Comparison of ENCODE assay signal across 9 mouse cellular contexts in the genomic region with DNA sequence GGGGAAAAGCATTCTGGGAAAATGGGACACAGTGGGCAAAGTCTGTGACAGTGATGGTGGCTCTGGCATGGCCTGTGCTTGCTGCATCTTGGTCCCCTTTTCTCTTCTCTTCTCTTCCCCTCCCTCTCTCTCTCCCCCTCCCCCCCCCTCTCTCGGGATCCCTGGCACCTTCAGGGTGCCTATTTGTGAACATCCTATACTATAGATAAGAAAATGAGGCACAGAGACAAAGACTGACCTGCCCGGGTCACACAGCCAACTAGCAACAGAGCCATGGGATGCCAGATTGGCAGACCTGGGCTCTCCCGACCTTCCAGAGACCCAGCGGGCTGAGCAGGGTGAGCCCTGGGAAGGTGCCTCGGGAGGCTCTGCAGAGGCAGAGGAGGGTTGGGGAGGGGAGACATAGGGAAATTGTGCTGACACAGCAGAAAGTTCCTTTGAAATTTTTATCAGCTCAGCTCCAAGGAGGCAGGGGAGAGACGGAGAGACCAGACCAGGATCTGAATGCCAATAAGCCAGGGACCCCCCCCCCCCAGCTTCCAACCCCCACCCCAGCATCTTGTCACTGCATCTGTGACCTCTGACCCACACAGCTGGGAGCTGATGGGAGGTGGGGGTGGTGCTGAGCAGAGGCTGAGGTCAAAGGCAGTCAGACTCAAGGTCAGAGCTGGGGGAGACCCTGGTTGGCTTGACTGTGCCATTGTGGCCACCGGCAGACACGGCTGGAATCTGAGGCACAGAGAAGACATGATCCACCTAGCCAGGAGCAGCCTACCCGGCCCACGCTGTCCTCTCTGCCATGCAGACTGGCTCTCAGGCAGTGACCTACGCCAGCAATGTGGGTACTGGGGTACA. TPM values are rescaled to one million over a fixed set of nuclear protein-coding genes. Genes with fewer than 3 reads are reported as not detected.
DNase-seq lines count a peak whose midpoint lies in the region; ATAC-seq and TF ChIP-seq lines count a peak whose summit lies in the region.
"Had no signal": no experiment of that assay in that cellular context is flagged by ENCODE, and none has a peak within 500 bp of the region (broad histone marks: within the 10 kb centered on the region; RNA-seq: fewer than 3 reads in every experiment).

No protein-coding gene starts in this region.

- no peak overlapping the region for H3K9ac ChIP-seq in hindbrain, embryonic 15.5 days
- H3K9ac ChIP-seq in lung, postnatal 0 days (replicated peaks; ENCODE audit: low read depth), result no peak overlapping the region

- no peak overlapping the region for H3K4me3 ChIP-seq in kidney, adult 2 months (ENCODE audit: insufficient read depth, low read depth, low read length)
- H3K4me3 ChIP-seq in embryonic facial prominence, embryonic 10.5 days, result peak overlapping the region; percentile 14; the same call in 1 of the 2 replicates
- H3K4me3 ChIP-seq in hindbrain, embryonic 15.5 days, result no peak overlapping the region
- H3K4me3 ChIP-seq in lung, postnatal 0 days (ENCODE audit: low read depth, low read length), result no peak overlapping the region
- H3K4me3 ChIP-seq: stomach, embryonic 15.5 days had no signal

- TF ChIP-seq CTCF in kidney, adult 2 months (conservative IDR thresholded peaks at IDR 0.05; ENCODE audit: insufficient read depth, insufficient read length, low read depth, low read length), result no peak
- TF ChIP-seq CTCF in lung, postnatal 0 days (IDR thresholded peaks at IDR 0.05), result no peak

- WGBS in kidney, adult 2 months, result 43% methylated on average over 11 of the region's 11 CpGs
- WGBS in embryonic facial prominence, embryonic 10.5 days, result 40% methylated on average over 11 of the region's 11 CpGs
- 38% methylated on average over 11 of the region's 11 CpGs for WGBS in hindbrain, embryonic 15.5 days
- 63% methylated on average over 11 of the region's 11 CpGs for WGBS in lung, postnatal 0 days

- peak overlapping the region; percentile 87 for H3K27ac ChIP-seq in kidney, adult 2 months (ENCODE audit: insufficient read depth, low read depth, low read length)
- H3K27ac ChIP-seq in embryonic facial prominence, embryonic 10.5 days (replicated peaks), result peak overlapping the region; percentile 57; the same call in 1 of the 2 replicates
- H3K27ac ChIP-seq in hindbrain, embryonic 15.5 days (replicated peaks), result peak overlapping the region; percentile 71; the same call in 1 of the 2 replicates
- no peak overlapping the region for H3K27ac ChIP-seq in lung, postnatal 0 days (ENCODE audit: low read length)

- H3K4me2 ChIP-seq in hindbrain, embryonic 15.5 days, result no peak overlapping the region
- H3K4me2 ChIP-seq in lung, postnatal 0 days (replicated peaks; ENCODE audit: low read depth, low read length), result no peak overlapping the region

- ATAC-seq in hindbrain, embryonic 15.5 days (ENCODE audit: low FRiP score, low read depth), result no peak
- no peak for ATAC-seq in erythroid progenitor cell, adult 5-6 weeks (replicated peaks; ENCODE audit: low FRiP score, poor library complexity, severe bottlenecking)
- ATAC-seq in lung, postnatal 0 days, result no peak

- TF ChIP-seq EP300 in lung, postnatal 0 days (IDR thresholded peaks at IDR 0.05), result no peak

- TF ChIP-seq POLR2A in kidney, adult 2 months (IDR thresholded peaks at IDR 0.05; ENCODE audit: low read depth, low read length), result no peak

- H3K4me1 ChIP-seq in kidney, adult 2 months (ENCODE audit: control insufficient read depth, insufficient read depth, low read length), result peaks cover 58% of the 10 kb centered on the region
- H3K4me1 ChIP-seq in embryonic facial prominence, embryonic 10.5 days, result peaks cover 70% of the 10 kb centered on the region
- peaks cover 52% of the 10 kb centered on the region for H3K4me1 ChIP-seq in hindbrain, embryonic 15.5 days (replicated peaks)
- peaks cover 30% of the 10 kb centered on the region for H3K4me1 ChIP-seq in lung, postnatal 0 days (ENCODE audit: insufficient read depth, low read depth, low read length)

- no peaks in the 10 kb centered on the region for H3K9me3 ChIP-seq in embryonic facial prominence, embryonic 10.5 days
- no peaks in the 10 kb centered on the region for H3K9me3 ChIP-seq in hindbrain, embryonic 15.5 days
- no peaks in the 10 kb centered on the region for H3K9me3 ChIP-seq in lung, postnatal 0 days (ENCODE audit: low read length)
- H3K9me3 ChIP-seq: stomach, embryonic 15.5 days had no signal

- no peaks in the 10 kb centered on the region for H3K36me3 ChIP-seq in kidney, adult 2 months (ENCODE audit: control insufficient read depth, insufficient read depth, low read length)
- H3K36me3 ChIP-seq in embryonic facial prominence, embryonic 10.5 days (replicated peaks), result peaks cover 4% of the 10 kb centered on the region; the same call in 1 of the 2 replicates
- no peaks in the 10 kb centered on the region for H3K36me3 ChIP-seq in hindbrain, embryonic 15.5 days
- H3K36me3 ChIP-seq in lung, postnatal 0 days (ENCODE audit: insufficient read depth, low read length), result no peaks in the 10 kb centered on the region

- DNase-seq in kidney, adult 2 months, result no peak
- no peak for DNase-seq in kidney, postnatal 14 days
- peak; percentile 83 for DNase-seq in ES-CJ7 (ENCODE audit: low read depth, low spot score)
- no peak for DNase-seq in embryonic facial prominence, embryonic 10.5 days (ENCODE audit: low spot score)
- DNase-seq in T-cell, adult 2 months (ENCODE audit: low spot score), result no peak
- DNase-seq in lung, postnatal 0 days (ENCODE audit: low spot score), result no peak

- no peaks in the 10 kb centered on the region for H3K27me3 ChIP-seq in kidney, adult 2 months (replicated peaks; ENCODE audit: control insufficient read depth, insufficient read depth, low read length)
- H3K27me3 ChIP-seq in embryonic facial prominence, embryonic 10.5 days (replicated peaks; ENCODE audit: low read depth, poor library complexity, severe bottlenecking), result peaks cover 61% of the 10 kb centered on the region
- H3K27me3 ChIP-seq in hindbrain, embryonic 15.5 days, result no peaks in the 10 kb centered on the region
- no peaks in the 10 kb centered on the region for H3K27me3 ChIP-seq in lung, postnatal 0 days (replicated peaks; ENCODE audit: insufficient read depth, low read length)
- H3K27me3 ChIP-seq: stomach, embryonic 15.5 days had no signal

RNA-seq across cellular contexts. Expression of gene Smim24, which starts 25.6 kb away (rescaled TPM):
- polyA plus RNA-seq in kidney, adult 2 months (2012; rRNA removed), result 693 and 694 TPM in 2 replicates
- polyA plus RNA-seq in embryonic facial prominence, embryonic 10.5 days (2016; fragmentation: Nextera tagmentation; extraction: Ambion mirVana), result 2.0 and 2.8 TPM in 2 replicates
- polyA plus RNA-seq in hindbrain, embryonic 15.5 days (2015; fragmentation: Nextera tagmentation; extraction: Ambion mirVana), result 1.4 and 1.8 TPM in 2 replicates
- total RNA-seq in erythroid progenitor cell, adult 5-6 weeks (2015; ENCODE audit: low replicate concordance), result 5.4 and 7.5 TPM in 2 replicates
- total RNA-seq in erythroid progenitor cell, adult 5-6 weeks (2017; ENCODE audit: low replicate concordance), result 4.2 TPM in 1 of 2 replicates, not detected in the other
- polyA plus RNA-seq in lung, postnatal 0 days (2015; fragmentation: Nextera tagmentation; extraction: Ambion mirVana), result 3.1 and 3.6 TPM in 2 replicates

RNA-seq across cellular contexts. Expression of gene Gm48552, which starts 29.6 kb away (rescaled TPM):
- 1.0 and 2.8 TPM in 2 replicates for polyA plus RNA-seq in kidney, adult 2 months (2012; rRNA removed)
- polyA plus RNA-seq in embryonic facial prominence, embryonic 10.5 days (2016; fragmentation: Nextera tagmentation; extraction: Ambion mirVana), result 1.8 and 3.1 TPM in 2 replicates
- polyA plus RNA-seq in hindbrain, embryonic 15.5 days (2015; fragmentation: Nextera tagmentation; extraction: Ambion mirVana), result 2.1 and 2.7 TPM in 2 replicates
- not detected in 2 replicates for total RNA-seq in erythroid progenitor cell, adult 5-6 weeks (2015; ENCODE audit: low replicate concordance)
- total RNA-seq in erythroid progenitor cell, adult 5-6 weeks (2017; ENCODE audit: low replicate concordance), result not detected in 2 replicates
- polyA plus RNA-seq in lung, postnatal 0 days (2015; fragmentation: Nextera tagmentation; extraction: Ambion mirVana), result 0.20 and 0.63 TPM in 2 replicates

RNA-seq across cellular contexts. Expression of gene Gm48551, which starts 34.2 kb away (rescaled TPM):
- 2.1 and 2.3 TPM in 2 replicates for polyA plus RNA-seq in kidney, adult 2 months (2012; rRNA removed)
- polyA plus RNA-seq in embryonic facial prominence, embryonic 10.5 days (2016; fragmentation: Nextera tagmentation; extraction: Ambion mirVana), result 2.7 TPM in 2 replicates
- polyA plus RNA-seq in hindbrain, embryonic 15.5 days (2015; fragmentation: Nextera tagmentation; extraction: Ambion mirVana), result 6.2 and 6.6 TPM in 2 replicates
- 2.1 and 4.3 TPM in 2 replicates for total RNA-seq in erythroid progenitor cell, adult 5-6 weeks (2015; ENCODE audit: low replicate concordance)
- total RNA-seq in erythroid progenitor cell, adult 5-6 weeks (2017; ENCODE audit: low replicate concordance), result not detected in 2 replicates
- 2.4 and 3.0 TPM in 2 replicates for polyA plus RNA-seq in lung, postnatal 0 days (2015; fragmentation: Nextera tagmentation; extraction: Ambion mirVana)

RNA-seq across cellular contexts. Expression of gene Dohh, which starts 34.2 kb away (rescaled TPM):
- 60.6 and 79.8 TPM in 2 replicates for polyA plus RNA-seq in kidney, adult 2 months (2012; rRNA removed)
- polyA plus RNA-seq in embryonic facial prominence, embryonic 10.5 days (2016; fragmentation: Nextera tagmentation; extraction: Ambion mirVana), result 105 and 109 TPM in 2 replicates
- 92.2 and 94.0 TPM in 2 replicates for polyA plus RNA-seq in hindbrain, embryonic 15.5 days (2015; fragmentation: Nextera tagmentation; extraction: Ambion mirVana)
- total RNA-seq in erythroid progenitor cell, adult 5-6 weeks (2015; ENCODE audit: low replicate concordance), result 8.8 TPM in 1 of 2 replicates, not detected in the other
- total RNA-seq in erythroid progenitor cell, adult 5-6 weeks (2017; ENCODE audit: low replicate concordance), result 4.0 and 17.2 TPM in 2 replicates
- 49.4 and 55.2 TPM in 2 replicates for polyA plus RNA-seq in lung, postnatal 0 days (2015; fragmentation: Nextera tagmentation; extraction: Ambion mirVana)

RNA-seq across cellular contexts. Expression of gene Nfic, which starts 37.0 kb away (rescaled TPM):
- 64.7 and 82.5 TPM in 2 replicates for polyA plus RNA-seq in kidney, adult 2 months (2012; rRNA removed)
- polyA plus RNA-seq in embryonic facial prominence, embryonic 10.5 days (2016; fragmentation: Nextera tagmentation; extraction: Ambion mirVana), result 12.5 and 20.2 TPM in 2 replicates
- polyA plus RNA-seq in hindbrain, embryonic 15.5 days (2015; fragmentation: Nextera tagmentation; extraction: Ambion mirVana), result 26.6 and 28.0 TPM in 2 replicates
- total RNA-seq in erythroid progenitor cell, adult 5-6 weeks (2015; ENCODE audit: low replicate concordance), result 10.1 and 15.1 TPM in 2 replicates
- 0.45 and 0.90 TPM in 2 replicates for total RNA-seq in erythroid progenitor cell, adult 5-6 weeks (2017; ENCODE audit: low replicate concordance)
- 73.6 and 83.9 TPM in 2 replicates for polyA plus RNA-seq in lung, postnatal 0 days (2015; fragmentation: Nextera tagmentation; extraction: Ambion mirVana)

Comparison
In these comparisons a context has a peak if more than half of its experiments do, and no peak if none do; other contexts are left out.
1. RNA of gene Smim24, which starts 25.6 kb away (polyA plus RNA-seq): 693 to 694 TPM in kidney, adult 2 months; 3.1 to 3.6 TPM in lung, postnatal 0 days, 2.0 to 2.8 TPM in embryonic facial prominence, embryonic 10.5 days and 1.4 to 1.8 TPM in hindbrain, embryonic 15.5 days; every median in the first group is over 100 times any median in the second.